Mouse (Mus musculus) MEL (cell line): ENCODE data around the gene Tbl1x.

ENCODE experiments used
- BHLHE40 ChIP-seq: IDR thresholded peaks from 2 replicates; pipeline ENCODE4 v1.6.1; 2012; ENCODE audit warnings: low read depth, mild to moderate bottlenecking, inconsistent platforms, low read length, improper control_type of control experiment, borderline replicate concordance
- CHD2 ChIP-seq: IDR thresholded peaks from 2 replicates; pipeline ENCODE4 v1.6.1; 2011; ENCODE audit warnings: low read length, improper control_type of control experiment
- CTCF ChIP-seq, 3 experiments: IDR thresholded peaks in 2 of 3; conservative IDR thresholded peaks in 1 of 3; 2 replicates each; pipeline ENCODE4 v1.5.1; 2011 to 2012; ENCODE audit warnings: low read length in 3 of 3, low read depth in 2 of 3, mild to moderate bottlenecking in 2 of 3, improper control_type of control experiment in 1 of 3, inconsistent platforms in 1 of 3, mixed read lengths in 1 of 3, moderate library complexity in 1 of 3; ENCODE audit not compliant: control insufficient read depth in 1 of 3, insufficient read depth in 1 of 3, poor library complexity in 1 of 3, severe bottlenecking in 1 of 3
- MAX ChIP-seq: IDR thresholded peaks from 2 replicates; pipeline ENCODE4 v1.6.1; 2011; ENCODE audit warnings: low read length, improper control_type of control experiment
- MEF2A ChIP-seq: IDR thresholded peaks from 2 replicates; pipeline ENCODE4 v1.6.1; 2014; ENCODE audit warnings: low read depth, mild to moderate bottlenecking, inconsistent platforms, low read length, improper control_type of control experiment; ENCODE audit not compliant: poor library complexity, insufficient replicate concordance, severe bottlenecking; ENCODE audit errors: extremely low read depth
- MXI1 ChIP-seq: IDR thresholded peaks from 2 replicates; pipeline ENCODE4 v1.6.1; 2011; ENCODE audit warnings: mild to moderate bottlenecking, low read depth, low read length, improper control_type of control experiment
- NRF1 ChIP-seq: IDR thresholded peaks from 2 replicates; pipeline ENCODE4 v1.6.1; 2014; ENCODE audit warnings: low read depth, mild to moderate bottlenecking, inconsistent platforms, low read length, improper control_type of control experiment, moderate library complexity; ENCODE audit not compliant: poor library complexity, insufficient read depth, severe bottlenecking
- POLR2A ChIP-seq, 2 experiments: IDR thresholded peaks; 2 replicates each; pipeline ENCODE4 v1.6.1; 2011 to 2012; ENCODE audit warnings: low read length in 2 of 2, mild to moderate bottlenecking in 2 of 2, control low read depth in 1 of 2, improper control_type of control experiment in 1 of 2, low read depth in 1 of 2, moderate library complexity in 1 of 2; ENCODE audit not compliant: control insufficient read depth in 1 of 2, insufficient read depth in 1 of 2, poor library complexity in 1 of 2
- POLR2AphosphoS5 ChIP-seq: IDR thresholded peaks from 2 replicates; pipeline ENCODE4 v1.6.1; 2012; ENCODE audit warnings: low read depth, borderline replicate concordance, mild to moderate bottlenecking, inconsistent platforms, low read length, moderate library complexity, mixed read lengths
- TBP ChIP-seq: IDR thresholded peaks from 2 replicates; pipeline ENCODE4 v1.8.0; 2011; ENCODE audit warnings: low read depth, low read length, improper control_type of control experiment
- TCF12 ChIP-seq: IDR thresholded peaks from 2 replicates; pipeline ENCODE4 v1.6.1; 2014; ENCODE audit warnings: low read depth, mild to moderate bottlenecking, inconsistent platforms, low read length, improper control_type of control experiment, moderate library complexity
- ZMIZ1 ChIP-seq: IDR thresholded peaks from 2 replicates; pipeline ENCODE4 v1.6.1; 2012; ENCODE audit warnings: low read depth, mild to moderate bottlenecking, inconsistent platforms, low read length, improper control_type of control experiment, moderate library complexity

DNA sequence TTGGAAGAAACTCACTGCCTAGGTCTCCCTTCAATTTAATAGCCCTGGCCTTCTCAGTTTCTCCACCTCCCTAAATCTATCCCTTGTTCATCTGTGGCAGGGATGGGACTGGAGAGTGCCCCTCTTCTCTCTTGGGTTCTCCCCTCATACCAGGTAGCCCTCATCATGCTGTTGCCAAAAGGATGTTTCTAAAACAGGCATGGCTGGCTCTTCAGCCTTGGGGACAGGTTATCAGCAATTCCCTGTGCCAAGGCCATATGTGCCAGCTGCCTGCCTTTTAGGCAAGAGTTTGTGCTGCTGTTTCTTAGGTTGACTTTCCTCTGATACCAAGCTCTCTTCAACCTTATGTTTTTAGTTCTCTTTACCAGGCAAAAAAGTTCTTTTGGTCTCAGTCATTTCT, 39.6 kb downstream of the Tbl1x start:
- TF ChIP-seq MAX, result no peak
- TF ChIP-seq TBP, result no peak
- no peak for TF ChIP-seq TCF12
- TF ChIP-seq ZMIZ1, result no peak
- TF ChIP-seq CHD2, result no peak
- no peak for TF ChIP-seq POLR2A (IDR thresholded peaks at IDR 0.05; ENCODE audit: control insufficient read depth in 1 of 2, insufficient read depth in 1 of 2, low read depth in 1 of 2, low read length in 2 of 2, poor library complexity in 1 of 2)
- no peak for TF ChIP-seq CTCF (IDR thresholded peaks at IDR 0.05 in 2 of 3, conservative IDR thresholded peaks at IDR 0.05 in 1 of 3; ENCODE audit: control insufficient read depth in 1 of 3, insufficient read depth in 1 of 3, low read depth in 2 of 3, low read length in 3 of 3, poor library complexity in 1 of 3, severe bottlenecking in 1 of 3)
- no peak for TF ChIP-seq NRF1
- no peak for TF ChIP-seq MEF2A
- TF ChIP-seq POLR2AphosphoS5, result no peak
- no peak for TF ChIP-seq MXI1
- TF ChIP-seq BHLHE40, result no peak
